Mouse (Mus musculus) gastrocnemius, postnatal 36 days (tissue): ENCODE measurements around the gene Gm10563. TPM values are rescaled to one million over a fixed set of nuclear protein-coding genes. Genes with fewer than 3 reads are reported as not detected.
A peak's percentile ranks its signal among the peaks of the same experiment; 100 is the strongest.

Experiments
- DNase-seq, 2 experiments: peaks; one replicate each; pipeline ENCODE4 v3.0.0; 2022
- intact Hi-C: fragments of 180-260 bp; cut with DNase I; formaldehyde crosslinking; loops from one replicate; pipeline ENCODE4 v1.15.1; 2025
- total RNA-seq, 2 experiments: library from RNA; stranded (reverse); gene quantifications; 2 replicates each; pipeline ENCODE4 v1.2.3; 2021

The Gm10563 gene
- total RNA-seq, 2 experiments from 2014 or later: not detected

DNA sequence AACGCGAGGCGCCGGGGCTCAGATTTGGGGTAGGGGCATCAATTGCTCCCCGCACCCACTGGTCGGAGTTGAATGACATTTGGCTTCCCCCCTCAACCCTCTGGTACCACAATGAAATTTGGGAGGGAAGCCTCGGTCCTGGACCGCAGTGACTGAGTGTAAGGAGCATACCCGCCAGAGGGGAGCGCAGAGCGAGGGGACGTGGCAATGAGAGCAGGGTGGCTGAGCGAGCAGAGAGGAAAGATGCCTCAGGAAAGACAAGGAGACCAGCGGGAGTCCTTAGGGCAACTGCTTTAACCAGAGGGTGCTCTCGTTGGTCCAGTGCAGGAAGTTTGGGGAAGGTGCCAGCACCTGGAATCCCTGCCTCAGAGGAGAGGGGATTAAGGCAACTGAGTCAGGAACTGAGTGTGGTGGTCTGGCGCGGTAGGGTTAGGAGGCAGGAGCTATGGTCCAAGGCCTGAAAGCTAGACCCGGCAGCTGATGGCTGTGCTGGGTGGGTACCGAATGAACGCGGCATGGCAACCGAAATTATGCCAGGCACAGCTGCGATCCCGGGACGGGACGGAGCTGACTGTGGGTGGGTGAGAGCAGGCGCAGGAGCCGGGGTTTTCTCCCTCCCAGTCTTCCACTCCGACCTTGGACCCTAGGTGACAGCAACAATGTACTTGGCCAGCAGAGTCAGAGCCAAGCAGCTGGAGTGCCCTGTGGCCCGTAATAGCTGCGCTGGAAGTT lies 8.4 kb upstream of the Gm10563 start:
- DNase-seq: no peak
- intact Hi-C loops: no loop called here

DNA sequence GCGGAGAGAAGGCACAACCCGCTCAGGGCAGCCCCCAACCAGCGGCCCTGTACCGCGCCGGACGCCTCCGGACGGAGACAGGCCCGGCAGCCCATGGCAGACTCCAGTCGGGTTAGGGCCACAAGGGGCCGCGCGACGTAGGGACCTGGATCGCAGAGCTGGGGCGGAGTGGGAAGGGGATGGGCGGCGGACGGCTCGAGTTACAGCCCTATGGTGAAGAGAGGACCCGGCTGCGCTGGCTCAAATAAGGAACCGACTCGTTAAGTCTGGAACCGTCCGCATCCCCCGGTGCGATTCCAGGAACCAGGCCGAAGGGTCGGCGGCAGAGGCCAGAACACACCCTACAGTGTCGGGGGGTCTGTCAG lies 7.9 kb upstream of the Gm10563 start, which contains the start of gene Mmp23:
Gene Mmp23, minus strand, starts transcription at position 299 of the 365 bp plus-strand sequence.
- DNase-seq: peak; percentile 44 to 47
- intact Hi-C loops: no loop called here

DNA sequence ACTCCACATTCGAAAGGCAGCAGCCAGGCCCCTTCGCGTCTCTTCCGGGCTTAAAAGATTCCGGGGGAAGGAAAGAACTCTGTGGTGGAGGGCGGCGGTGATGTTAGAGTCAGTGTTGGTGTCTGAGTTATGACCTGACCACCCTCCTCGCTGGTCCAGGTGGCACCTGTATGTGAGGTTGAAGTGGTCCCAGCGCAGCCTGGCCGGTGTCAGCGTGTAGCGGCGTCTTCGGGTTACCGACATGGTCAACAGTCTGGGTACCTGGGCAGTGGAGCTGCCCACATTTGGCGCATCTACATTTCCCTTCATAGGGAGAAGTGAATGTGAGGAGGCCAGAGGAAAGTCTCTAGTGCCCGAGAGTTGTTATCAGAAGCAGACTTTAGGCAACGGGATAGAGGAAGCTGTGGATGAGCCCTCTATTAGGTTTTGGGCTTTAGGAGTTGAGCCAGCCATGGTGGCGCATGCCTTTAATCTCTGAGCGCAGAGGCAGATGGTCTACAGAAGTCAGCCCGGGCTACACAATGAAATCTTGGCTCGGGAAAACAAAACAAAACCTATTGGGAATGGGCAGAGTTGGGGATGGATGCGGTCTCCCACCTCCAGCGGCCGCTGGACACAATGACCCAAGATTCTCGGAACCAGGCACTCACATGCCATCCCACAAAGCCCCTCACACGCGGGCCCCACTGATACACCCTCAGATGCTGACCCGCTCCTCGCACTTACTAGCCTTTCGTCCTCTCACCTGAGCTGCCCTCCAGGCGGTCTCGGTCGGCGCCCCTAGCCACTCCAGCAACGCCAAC lies 7.3 kb upstream of the Gm10563 start:
- no peak for DNase-seq
- intact Hi-C loops: no loop called here

DNA sequence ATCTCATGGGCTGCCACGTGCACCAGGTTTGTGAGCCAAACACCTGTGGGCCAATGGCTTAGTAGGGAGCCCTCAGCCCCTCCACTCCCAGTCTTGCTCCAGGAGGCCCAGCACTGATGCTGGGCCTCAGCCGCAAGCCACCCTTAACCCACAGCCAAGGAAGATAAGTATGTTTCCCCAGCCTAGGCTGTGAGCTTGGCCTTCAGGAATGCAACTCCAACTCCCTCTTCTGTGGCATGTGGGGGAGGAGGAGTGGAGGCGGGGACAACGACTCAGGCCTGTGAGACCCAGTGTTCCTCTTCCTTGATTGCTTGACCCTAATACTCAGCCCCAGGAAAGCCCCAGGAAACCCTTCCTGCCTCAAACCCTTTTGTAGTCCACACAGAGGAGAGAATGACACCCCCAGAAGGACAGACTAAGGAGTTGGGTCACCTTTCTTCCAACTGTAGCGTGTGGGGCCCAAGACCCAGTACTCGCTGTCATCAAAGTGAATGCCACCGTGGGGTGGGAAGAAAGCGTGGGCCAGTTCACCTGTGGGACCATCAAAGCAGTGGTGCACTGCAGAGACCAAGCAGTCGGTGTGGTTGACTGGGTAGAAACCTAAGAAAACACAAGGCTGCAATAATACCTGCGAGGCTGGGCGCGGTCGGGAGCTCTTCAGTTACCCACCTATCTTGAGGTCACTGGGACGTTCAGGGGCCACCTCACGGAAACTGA lies 6.5 kb upstream of the Gm10563 start:
- no peak for DNase-seq

DNA sequence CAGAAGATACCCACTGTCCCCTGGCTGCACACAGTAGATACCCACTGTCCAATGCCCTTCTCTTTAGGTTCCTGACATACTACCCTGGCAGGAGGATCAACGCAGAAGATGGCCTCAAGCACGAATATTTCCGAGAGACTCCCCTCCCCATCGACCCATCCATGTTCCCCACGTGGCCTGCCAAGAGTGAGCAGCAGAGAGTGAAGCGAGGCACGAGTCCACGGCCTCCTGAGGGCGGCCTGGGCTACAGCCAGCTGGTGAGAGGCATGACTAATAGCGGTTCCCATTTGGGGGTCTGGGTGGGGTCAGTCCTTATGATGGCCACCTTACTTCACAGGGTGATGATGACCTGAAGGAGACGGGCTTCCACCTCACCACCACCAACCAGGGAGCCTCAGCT lies 4.1 kb upstream of the Gm10563 start:
- intact Hi-C loops: no loop called here
- DNase-seq: no peak

More for the DNA sequence above, 6.5 kb upstream of the Gm10563 start:
- intact Hi-C loops: no loop called here

DNA sequence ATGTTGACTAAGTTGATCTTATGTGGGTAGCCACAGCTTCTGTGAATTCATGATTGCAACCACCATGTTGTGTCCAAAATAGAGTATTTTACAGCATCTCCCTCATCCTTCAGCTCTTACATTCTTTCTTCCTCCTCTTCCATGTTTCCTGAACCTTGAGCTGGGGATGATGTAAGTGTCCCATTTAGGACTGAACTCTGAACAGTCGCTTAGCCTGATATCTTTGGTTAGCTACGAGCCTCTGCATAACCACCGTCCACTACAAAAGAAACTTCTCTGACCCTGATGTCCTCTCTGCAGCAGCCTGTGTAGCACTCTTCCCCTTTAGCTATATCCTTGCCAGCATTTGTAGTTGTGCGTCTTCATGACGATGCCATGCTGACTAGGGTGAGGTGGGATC lies 513 bp upstream of the Gm10563 start:
- intact Hi-C loops: no loop called here
- DNase-seq: no peak

DNA sequence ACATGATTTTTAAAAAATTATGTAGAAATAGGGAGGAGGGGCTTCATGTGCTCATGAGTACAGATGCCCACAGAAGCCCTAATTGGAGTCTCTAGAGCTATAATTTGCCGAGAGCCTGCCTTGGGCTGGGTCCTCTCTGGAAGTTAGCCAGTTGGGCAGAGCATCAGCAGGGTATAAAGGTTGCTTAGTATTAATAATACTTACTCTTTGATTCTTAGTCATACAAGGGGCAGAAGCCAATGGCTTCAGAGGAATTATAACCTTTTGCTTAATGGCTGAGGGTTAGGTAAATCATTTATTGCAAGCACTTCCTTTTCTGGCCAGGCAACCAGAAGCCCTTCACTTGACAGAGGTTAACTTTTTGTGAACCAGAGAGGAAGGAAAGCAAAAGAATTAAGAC lies 1.7 kb downstream of the Gm10563 start:
- DNase-seq: no peak
- intact Hi-C loops: no loop called here

DNA sequence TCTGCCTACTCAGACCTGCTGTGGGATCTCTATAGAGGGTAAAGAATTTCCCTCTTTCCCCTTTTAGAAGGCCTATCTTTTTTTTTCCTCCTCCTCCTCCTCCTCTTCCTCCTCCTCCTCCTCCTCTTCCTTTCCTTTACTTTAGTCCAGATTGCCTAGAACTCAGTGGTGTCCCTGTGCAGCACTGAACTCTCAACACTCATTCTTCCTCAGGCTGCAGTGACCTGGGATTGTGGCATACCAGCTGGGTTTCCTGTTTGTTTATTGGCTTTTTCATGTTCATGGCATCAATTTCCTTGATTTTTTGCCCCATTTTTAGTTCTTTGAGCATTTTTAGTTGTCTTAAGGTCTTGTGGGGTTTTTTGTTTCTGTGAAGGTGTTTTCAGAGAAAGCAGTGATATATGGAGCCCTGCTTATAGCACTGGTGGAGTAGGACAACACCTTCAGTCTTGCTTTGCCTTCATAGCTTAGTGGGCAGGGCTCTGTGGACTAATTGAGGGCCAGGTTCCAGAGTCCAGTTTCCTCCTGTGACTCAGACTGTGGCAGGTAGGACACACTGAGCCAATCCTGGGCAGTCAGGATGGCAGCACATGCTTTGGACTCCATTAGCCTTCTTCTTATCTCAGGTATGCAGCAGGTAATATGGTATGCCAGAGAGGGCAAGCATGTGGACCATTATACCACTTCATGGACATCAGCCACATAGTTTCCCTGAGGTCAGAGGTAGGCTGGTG lies 9.3 kb downstream of the Gm10563 start:
- DNase-seq: no peak
- intact Hi-C loops: loop anchor here (5.0 kb wide), 1 partner anchor 116 kb away; no protein-coding TSS in a partner anchor

DNA sequence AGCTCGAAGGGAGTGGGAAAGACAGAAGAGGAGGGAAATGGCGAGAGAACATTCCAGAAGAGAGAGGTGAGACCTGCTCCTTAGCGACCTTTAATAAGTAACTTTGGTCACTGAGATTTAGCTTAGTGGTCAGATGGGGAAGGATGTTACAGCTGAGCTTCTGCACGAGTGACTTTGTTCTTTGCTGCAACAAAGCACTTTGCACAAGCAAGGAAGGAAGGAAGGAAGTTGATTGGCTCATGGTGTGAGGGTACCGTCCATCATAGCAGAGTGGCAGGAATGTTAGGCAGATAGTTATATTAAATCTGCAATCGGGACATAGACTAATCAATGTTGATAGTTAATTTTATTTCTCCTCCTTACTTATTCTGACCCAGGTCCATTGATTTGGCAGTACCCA lies 14.9 kb downstream of the Gm10563 start:
- intact Hi-C loops: no loop called here
- no peak for DNase-seq

DNA sequence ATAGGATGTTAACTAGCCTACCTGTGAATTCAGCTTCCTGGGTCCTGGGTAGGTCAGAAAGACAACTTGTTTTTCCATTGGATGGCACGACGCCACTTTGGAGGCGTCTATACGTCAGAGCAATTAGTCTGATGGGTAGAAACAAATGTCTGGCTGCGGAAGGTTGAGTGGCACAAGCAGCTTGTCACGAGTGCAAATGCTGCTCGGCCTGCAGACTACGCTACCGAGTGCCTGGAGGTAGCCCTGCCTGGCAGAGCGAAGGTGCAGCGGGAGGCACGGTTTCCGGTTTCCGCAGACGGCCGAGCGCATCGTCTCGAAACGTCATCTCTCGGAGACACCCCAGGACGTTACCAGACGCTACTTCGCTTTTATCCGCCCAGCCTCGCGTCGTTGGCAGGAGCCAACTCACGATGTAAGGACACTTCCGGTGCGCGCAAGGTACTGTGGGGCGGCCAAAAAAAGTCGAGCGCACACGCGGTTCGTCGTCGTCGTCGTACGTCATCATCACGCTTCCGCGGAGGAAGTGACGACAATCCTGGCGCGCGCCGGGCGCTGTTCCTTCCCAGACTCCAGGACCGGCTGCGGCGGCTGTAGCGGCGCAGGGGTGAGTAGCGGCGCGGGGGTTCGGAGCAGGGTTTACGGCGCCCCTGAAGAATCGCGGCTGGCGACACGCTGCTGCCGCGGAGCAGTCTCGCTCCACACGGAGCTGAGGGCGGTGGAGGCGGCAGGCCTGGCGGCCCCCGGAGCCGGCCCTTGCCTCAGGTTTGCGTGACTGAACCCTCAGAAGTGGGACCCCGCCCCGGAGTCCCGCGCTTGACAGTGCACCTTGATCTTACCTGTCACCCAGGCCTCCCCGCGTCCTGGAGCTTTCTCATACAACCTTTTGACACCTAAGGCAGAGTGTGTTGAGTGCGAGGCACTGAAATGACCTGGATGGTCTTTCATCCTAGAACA lies 20.6 kb downstream of the Gm10563 start, which contains the start of gene Cdk11b:
Gene Cdk11b, plus strand, starts transcription at position 517 of the 954 bp plus-strand sequence.
- DNase-seq: peak; percentile 89 to 92
- intact Hi-C loops: no loop called here

DNA sequence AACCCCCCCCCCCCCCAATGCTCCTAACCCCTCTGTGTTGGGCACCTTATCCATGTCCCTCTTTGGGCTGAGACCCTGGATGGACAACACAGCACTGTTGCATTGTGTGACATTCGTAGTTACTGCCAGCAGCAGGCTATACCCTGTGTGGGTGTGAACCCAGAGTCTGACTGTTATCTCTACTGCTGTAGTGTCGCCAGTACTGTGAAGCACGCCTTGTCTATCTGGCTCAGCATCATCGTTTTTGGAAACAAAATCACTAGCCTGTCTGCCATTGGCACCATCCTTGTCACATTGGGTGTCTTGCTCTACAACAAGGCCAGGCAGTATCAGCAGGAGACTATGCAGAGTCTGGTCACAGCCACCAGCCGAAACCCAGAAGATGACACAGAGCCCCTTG lies 26.9 kb downstream of the Gm10563 start:
- intact Hi-C loops: loop anchor here (10.0 kb wide), 1 partner anchor 514 kb away; no protein-coding TSS in a partner anchor
- no peak for DNase-seq

DNA sequence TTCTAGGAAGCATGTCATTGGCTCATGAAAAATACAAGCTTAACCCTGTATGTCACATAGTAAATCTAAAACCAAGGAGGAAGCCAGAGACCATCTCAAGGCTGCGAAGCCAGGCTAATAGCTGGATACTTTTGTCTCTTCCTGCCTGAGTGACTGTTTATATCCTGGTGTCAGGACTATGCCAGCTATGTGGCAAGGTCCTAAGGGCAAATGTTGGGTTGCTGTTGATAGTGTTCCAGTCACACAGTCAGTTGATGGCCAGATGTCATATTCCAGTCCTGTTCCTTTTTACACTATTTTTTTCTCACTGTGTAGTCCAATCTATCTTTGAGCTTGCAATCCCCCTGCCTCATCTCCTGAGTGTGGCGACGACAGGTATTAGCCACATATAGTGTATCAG lies 31.9 kb downstream of the Gm10563 start:
- intact Hi-C loops: loop anchor here (10.0 kb wide), 1 partner anchor 508 kb away; no protein-coding TSS in a partner anchor

DNA sequence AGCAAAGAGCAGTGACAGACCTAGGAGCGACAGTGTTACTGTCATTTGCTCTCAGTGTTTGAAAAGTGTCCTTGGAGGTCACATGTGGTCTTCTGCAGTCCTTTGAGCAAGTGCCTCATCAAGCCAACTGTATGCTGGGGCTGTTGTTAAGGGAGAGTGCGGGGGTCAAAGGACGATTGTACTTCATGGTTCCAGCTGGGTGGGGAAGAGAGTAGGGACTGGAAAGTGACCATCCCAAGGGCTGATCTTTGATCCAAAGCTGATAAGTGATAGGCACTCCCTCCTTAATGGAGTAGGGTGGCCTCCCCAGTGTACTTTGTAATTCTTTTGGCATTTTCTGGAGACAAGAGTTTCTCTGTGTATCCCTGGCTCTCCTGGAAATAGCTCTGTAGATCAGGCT lies 33.3 kb downstream of the Gm10563 start:
- intact Hi-C loops: loop anchor here (10.0 kb wide), 1 partner anchor 507 kb away; no protein-coding TSS in a partner anchor
- DNase-seq: no peak

More for the DNA sequence above, 31.9 kb downstream of the Gm10563 start:
- DNase-seq: no peak

DNA sequence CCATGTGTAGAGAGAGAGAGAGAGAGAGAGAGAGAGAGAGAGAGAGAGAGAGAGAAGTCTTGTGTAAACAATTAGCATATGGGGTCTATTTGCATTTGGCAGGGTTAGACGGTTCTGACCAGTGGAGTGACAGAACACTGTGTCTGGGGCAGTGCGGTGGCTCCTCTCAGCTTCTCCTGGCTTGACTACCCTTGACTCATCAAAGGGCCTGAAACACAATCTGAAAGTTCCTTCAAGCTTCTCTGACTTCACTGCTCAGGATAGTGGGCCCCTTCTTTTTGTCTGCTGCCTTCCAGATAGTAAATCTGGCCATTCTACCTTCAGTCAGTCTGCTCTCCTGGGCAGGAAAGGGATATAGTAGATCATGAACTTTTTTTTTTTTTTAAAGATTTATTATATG lies 38.4 kb downstream of the Gm10563 start:
- intact Hi-C loops: no loop called here
- DNase-seq: no peak

DNA sequence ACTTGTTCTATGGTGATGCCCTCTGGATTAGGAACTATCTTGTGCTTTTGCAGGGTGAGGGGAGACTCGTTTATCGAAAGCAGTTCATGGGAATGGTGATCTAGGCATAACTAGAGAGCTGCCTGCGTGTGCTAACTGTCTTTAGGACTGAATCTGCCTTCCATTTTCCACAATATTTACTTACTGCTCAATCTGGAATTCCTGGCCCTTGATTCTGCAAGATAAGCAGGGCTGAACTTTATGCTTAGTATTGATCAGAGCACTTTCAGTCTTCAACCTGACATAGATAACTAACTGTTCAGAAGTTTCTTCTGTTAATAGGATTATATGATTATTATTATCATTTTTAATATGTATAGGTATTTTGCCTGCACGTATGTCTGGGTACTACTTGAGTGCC lies 40.1 kb downstream of the Gm10563 start:
- intact Hi-C loops: no loop called here

DNA sequence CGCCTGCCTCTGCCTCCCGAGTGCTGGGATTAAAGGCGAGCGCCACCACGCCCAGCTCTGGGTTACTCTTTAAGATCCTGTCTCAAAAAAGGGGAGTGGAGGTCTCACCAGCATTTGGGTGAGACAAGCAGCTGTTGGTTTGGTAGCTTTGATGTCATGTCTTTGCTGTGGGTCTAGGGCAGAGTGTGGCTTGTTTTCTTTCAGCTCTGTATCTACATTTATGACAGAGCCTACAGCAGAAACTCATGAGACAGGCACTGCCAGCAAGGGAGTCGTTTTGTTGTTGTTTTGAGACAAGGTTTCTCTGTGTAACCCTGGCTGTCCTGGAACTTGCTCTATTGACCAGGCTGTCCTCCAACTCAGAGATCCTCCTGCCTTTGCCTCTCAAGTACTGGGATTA lies 41.4 kb downstream of the Gm10563 start:
- intact Hi-C loops: no loop called here
- no peak for DNase-seq

More for the DNA sequence above, 40.1 kb downstream of the Gm10563 start:
- no peak for DNase-seq

DNA sequence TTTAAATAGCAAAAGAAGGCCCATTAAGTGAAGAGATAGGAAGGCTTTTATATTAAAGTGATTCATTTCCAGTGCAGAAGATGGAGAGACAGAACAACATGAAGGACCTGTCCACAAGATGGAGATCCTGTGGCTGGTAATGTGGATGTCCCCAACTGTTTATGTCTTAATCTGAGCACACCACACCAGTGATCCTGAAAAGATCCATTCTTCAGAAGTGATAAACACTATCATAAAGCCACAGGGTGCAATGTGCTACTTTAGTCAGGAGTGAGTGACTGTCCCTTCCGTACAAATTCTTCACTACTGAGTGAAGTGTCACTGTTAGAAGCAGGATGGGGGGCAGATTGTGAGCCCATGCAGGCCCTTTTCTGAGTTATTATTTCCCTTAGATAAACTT lies 42.5 kb downstream of the Gm10563 start:
- no peak for DNase-seq
- intact Hi-C loops: no loop called here

DNA sequence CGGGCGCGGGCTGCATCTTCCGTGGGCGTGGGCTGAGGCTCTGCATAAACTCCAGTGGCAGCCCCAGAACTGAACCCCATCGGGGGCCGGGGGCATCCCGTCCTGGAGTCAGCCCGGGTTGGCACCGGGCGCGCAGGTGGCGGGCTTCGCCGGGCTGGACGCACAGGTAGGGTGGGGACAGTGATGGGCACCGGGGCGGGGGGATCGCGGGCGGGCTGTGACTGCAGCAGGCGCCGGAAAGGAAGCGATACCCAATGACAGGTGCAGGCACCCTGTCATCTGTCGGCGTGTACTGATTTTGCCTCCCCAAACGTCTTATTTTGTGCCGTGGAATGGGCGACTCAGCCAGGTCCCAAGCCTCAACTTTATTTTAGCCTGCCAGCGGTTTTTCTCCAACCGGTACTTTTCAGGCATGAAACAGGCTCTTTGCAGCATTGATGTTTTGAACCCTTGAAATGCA lies 43.2 kb downstream of the Gm10563 start:
- DNase-seq: no peak
- intact Hi-C loops: no loop called here
